Mouse (Mus musculus) testis, adult 2 months (tissue): ENCODE results near the gene Ppp1r12b.

Experiments
- CTCF ChIP-seq: fragments of 200-500 bp; IDR thresholded peaks from 2 replicates; pipeline ENCODE4 v1.5.1; 2012; ENCODE audit warnings: low read depth, mild to moderate bottlenecking, inconsistent platforms, low read length, moderate library complexity; ENCODE audit not compliant: control insufficient read depth, insufficient read depth, insufficient replicate concordance
- POLR2A ChIP-seq: fragments of 200-500 bp; IDR thresholded peaks from 2 replicates; pipeline ENCODE4 v1.6.1; 2012; ENCODE audit warnings: low read depth, mild to moderate bottlenecking, inconsistent platforms, low read length, moderate library complexity; ENCODE audit not compliant: control insufficient read depth

- TF ChIP-seq CTCF, result no peak
- no peak for TF ChIP-seq POLR2A
These were observed 234.3 kb downstream of the Ppp1r12b start for GRCm38 (mm10) chr1:134721486-134721885.
